Mouse (Mus musculus) left cerebral cortex, postnatal 14 days (tissue): Measurements from ENCODE around the gene Gfm1. TPM values are rescaled to one million over a fixed set of nuclear protein-coding genes. Genes with fewer than 3 reads are reported as not detected.

Experiments used
- DNase-seq, 2 experiments: peaks; one replicate each; pipeline ENCODE4 v3.0.0; 2021 to 2022; ENCODE audit warnings: low spot score in 2 of 2, mixed read lengths in 1 of 2
- intact Hi-C: fragments of 180-260 bp; cut with DNase I; formaldehyde crosslinking; loops from one replicate; pipeline ENCODE4 v1.15.1; 2025
- long read RNA-seq, 2 experiments: library from polyadenylated mRNA; stranded (forward); transcript quantifications; one replicate each; pipeline ENCODE4 v2.0.0; 2021
- total RNA-seq, 2 experiments: library from RNA; stranded (reverse); gene quantifications; 2 replicates each; pipeline ENCODE4 v1.2.3; 2021

Gene Gfm1
- 10 to 100 TPM; 47.6 to 51.4 TPM for total RNA-seq
- long read RNA-seq, experiment 1, full-length matches to known transcripts, result 35 of 43 reads
- long read RNA-seq, experiment 1, partial matches to known transcripts, result 6 of 43 reads
- long read RNA-seq, experiment 1, other reads (novel, unspliced or antisense), result 2 of 43 reads
- long read RNA-seq, experiment 2, full-length matches to known transcripts, result 33 of 42 reads
- long read RNA-seq, experiment 2, partial matches to known transcripts, result 2 of 42 reads
- long read RNA-seq, experiment 2, other reads (novel, unspliced or antisense), result 7 of 42 reads

GRCm38 (mm10) chr3:67429999-67430380 lies at the start of gene Gfm1:
TSS of gene Gfm1 (plus strand) at chr3:67430096.
- DNase-seq, result peak; percentile 88 to 94

GRCm38 (mm10) chr3:67429338-67429998 lies 428 bp upstream of the Gfm1 start:
- no peak for DNase-seq

More at GRCm38 (mm10) chr3:67429999-67430380, at the start of gene Gfm1:
- intact Hi-C loops, result loop anchor here (10.0 kb wide), 1 partner anchor 135 kb away; no protein-coding TSS in a partner anchor

GRCm38 (mm10) chr3:67434011-67434410 lies 4.1 kb downstream of the Gfm1 start:
- no peak for DNase-seq
- intact Hi-C loops, result loop anchor here (10.0 kb wide), 1 partner anchor 131 kb away; no protein-coding TSS in a partner anchor

More at GRCm38 (mm10) chr3:67429338-67429998, 428 bp upstream of the Gfm1 start:
- intact Hi-C loops, result no loop called here

- intact Hi-C loops, result no loop called here
- DNase-seq, result no peak
Measured at GRCm38 (mm10) chr3:67447143-67447542, 17.2 kb downstream of the Gfm1 start.

GRCm38 (mm10) chr3:67449660-67450059 lies 19.8 kb downstream of the Gfm1 start:
- intact Hi-C loops, result no loop called here
- no peak for DNase-seq

GRCm38 (mm10) chr3:67450601-67451210 lies 20.8 kb downstream of the Gfm1 start:
- no peak for DNase-seq
- intact Hi-C loops, result no loop called here

- intact Hi-C loops, result no loop called here
- no peak for DNase-seq
Measured at GRCm38 (mm10) chr3:67459881-67460280, 30.0 kb downstream of the Gfm1 start.

GRCm38 (mm10) chr3:67462015-67462414 lies 32.1 kb downstream of the Gfm1 start:
- intact Hi-C loops, result no loop called here
- DNase-seq, result no peak

- intact Hi-C loops, result no loop called here
- DNase-seq, result no peak
Measured at GRCm38 (mm10) chr3:67462578-67462977, 32.7 kb downstream of the Gfm1 start.

GRCm38 (mm10) chr3:67463001-67463400 lies 33.1 kb downstream of the Gfm1 start:
- intact Hi-C loops, result no loop called here
- no peak for DNase-seq

- DNase-seq, result peak; percentile 34 to 60
- intact Hi-C loops, result no loop called here
Measured at GRCm38 (mm10) chr3:67463450-67464372, 33.8 kb downstream of the Gfm1 start, which contains the start of gene Lxn. TSS of gene Lxn (minus strand) at chr3:67463926.

GRCm38 (mm10) chr3:67466576-67466975 lies 36.7 kb downstream of the Gfm1 start:
- intact Hi-C loops, result no loop called here
- DNase-seq, result no peak

- DNase-seq, result no peak
- intact Hi-C loops, result no loop called here
Measured at GRCm38 (mm10) chr3:67467281-67467680, 37.4 kb downstream of the Gfm1 start.

- intact Hi-C loops, result no loop called here
- no peak for DNase-seq
Measured at GRCm38 (mm10) chr3:67471408-67472127, 41.7 kb downstream of the Gfm1 start.

- no peak for DNase-seq
- intact Hi-C loops, result no loop called here
Measured at GRCm38 (mm10) chr3:67473438-67473837, 43.5 kb downstream of the Gfm1 start.

GRCm38 (mm10) chr3:67479806-67480205 lies 49.9 kb downstream of the Gfm1 start:
- intact Hi-C loops, result no loop called here
- DNase-seq, result no peak

GRCm38 (mm10) chr3:67482400-67482799 lies 52.5 kb downstream of the Gfm1 start:
- intact Hi-C loops, result no loop called here

GRCm38 (mm10) chr3:67485233-67485632 lies 55.3 kb downstream of the Gfm1 start:
- DNase-seq, result no peak
- intact Hi-C loops, result no loop called here

More at GRCm38 (mm10) chr3:67482400-67482799, 52.5 kb downstream of the Gfm1 start:
- no peak for DNase-seq

GRCm38 (mm10) chr3:67490156-67490555 lies 60.3 kb downstream of the Gfm1 start:
- DNase-seq, result no peak
- intact Hi-C loops, result no loop called here
